Mouse (Mus musculus) urinary bladder, postnatal 14 days (tissue): Measurements from ENCODE around the gene Cdc42se1.
A peak's percentile ranks its signal among the peaks of the same experiment; 100 is the strongest.

Experiments used
- DNase-seq: peaks from one replicate; pipeline ENCODE4 v3.0.0; 2021; ENCODE audit warnings: low spot score

Cdc42se1 gene

GRCm38 (mm10) chr3:95250783-95251424 is 22.4 kb downstream of the Cdc42se1 start, which contains the start of gene Bnipl:
Bnipl (minus strand) TSS chr3:95251193.
- DNase-seq: peak; percentile 55

GRCm38 (mm10) chr3:95256931-95257330 is 28.4 kb downstream of the Cdc42se1 start:
- no peak for DNase-seq

DNA sequence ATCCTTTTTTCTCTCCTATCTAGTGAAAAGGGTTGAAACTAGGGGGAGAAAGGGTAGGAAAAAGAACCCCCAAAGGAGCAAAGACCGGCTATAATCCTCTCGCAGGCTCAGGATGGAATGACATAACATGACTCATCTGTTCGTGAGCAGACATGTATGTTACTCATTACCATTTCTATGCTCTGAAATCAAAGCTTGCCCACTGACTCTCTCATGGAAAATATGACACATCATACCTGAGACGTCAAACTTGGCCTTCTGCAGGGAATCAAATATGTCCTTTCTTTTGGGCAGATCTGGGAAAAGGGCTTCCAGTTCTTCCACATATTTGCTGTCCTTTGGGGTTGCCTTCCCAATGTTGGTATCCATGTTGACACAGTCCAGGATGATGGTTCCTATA is 33.4 kb downstream of the Cdc42se1 start:
- no peak for DNase-seq

GRCm38 (mm10) chr3:95263089-95263739 is 34.7 kb downstream of the Cdc42se1 start:
- DNase-seq: peak; percentile 73

GRCm38 (mm10) chr3:95264724-95265123 is 36.2 kb downstream of the Cdc42se1 start:
- no peak for DNase-seq

DNA sequence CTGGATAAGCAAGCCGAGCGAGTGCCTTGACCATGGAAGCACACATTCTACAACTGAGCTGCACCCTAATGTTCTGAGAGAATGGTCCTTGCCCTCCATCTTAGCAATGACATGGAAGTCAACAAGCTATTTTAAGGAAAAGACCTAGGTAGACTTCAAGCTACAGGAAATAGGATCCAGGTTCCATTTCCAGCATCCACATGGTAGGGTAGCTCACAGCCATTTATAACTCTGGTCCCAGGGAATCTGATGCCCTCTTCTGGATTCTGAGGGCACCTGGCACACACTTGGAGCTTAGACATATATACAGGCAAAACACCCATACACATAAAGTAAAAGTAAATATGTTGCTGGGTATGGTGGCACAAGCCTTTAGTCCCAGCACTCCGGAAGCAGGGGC is 37.5 kb downstream of the Cdc42se1 start:
- DNase-seq: no peak

- DNase-seq: no peak
Measured at GRCm38 (mm10) chr3:95267855-95268254, 39.3 kb downstream of the Cdc42se1 start.

DNA sequence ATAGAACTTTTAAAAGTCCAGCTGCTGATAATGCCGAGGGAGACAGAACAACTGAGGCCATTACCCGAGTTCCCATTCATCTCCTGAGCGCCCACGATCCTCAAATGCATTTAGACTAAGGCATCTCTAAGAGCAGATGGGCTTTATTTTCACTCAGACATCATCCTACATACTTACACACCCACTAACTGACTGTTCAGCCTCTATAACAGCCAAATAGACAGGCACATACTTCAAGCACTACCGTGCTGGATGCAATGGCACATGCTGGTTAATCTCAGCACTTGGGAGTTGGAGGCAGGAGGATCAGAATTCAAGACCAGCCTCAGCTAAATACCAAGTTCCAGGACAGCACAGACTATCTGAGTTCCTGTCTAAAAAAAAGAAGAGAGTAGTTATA is 41.3 kb downstream of the Cdc42se1 start:
- DNase-seq: no peak

- DNase-seq: no peak
Measured at GRCm38 (mm10) chr3:95270766-95271364, 42.3 kb downstream of the Cdc42se1 start.

- DNase-seq: no peak
Measured at GRCm38 (mm10) chr3:95273471-95273870, 44.9 kb downstream of the Cdc42se1 start.

GRCm38 (mm10) chr3:95274453-95274852 is 45.9 kb downstream of the Cdc42se1 start:
- DNase-seq: no peak

- no peak for DNase-seq
Measured at GRCm38 (mm10) chr3:95275161-95275560, 46.6 kb downstream of the Cdc42se1 start.

- no peak for DNase-seq
Measured at GRCm38 (mm10) chr3:95276428-95276934, 47.9 kb downstream of the Cdc42se1 start.

DNA sequence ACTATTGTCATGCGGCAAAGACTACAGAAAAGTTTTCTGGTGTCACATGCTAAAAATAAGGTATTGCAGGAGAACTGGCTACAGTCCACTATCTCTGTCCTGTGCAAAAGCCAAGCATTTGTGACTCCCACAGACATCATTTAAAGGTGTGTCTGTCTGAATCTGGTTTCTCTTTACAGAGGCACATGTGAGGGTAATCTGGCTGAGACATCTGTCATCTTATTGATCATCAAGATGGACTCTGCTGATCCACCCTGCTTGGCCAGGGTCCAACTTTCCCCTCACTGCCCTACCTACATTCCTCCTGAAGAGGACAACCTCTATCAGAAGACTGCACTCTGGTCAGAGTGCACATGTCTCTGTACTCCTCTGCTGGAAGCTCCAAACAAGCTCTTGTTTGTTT is 48.6 kb downstream of the Cdc42se1 start:
- peak; percentile 46 for DNase-seq

DNA sequence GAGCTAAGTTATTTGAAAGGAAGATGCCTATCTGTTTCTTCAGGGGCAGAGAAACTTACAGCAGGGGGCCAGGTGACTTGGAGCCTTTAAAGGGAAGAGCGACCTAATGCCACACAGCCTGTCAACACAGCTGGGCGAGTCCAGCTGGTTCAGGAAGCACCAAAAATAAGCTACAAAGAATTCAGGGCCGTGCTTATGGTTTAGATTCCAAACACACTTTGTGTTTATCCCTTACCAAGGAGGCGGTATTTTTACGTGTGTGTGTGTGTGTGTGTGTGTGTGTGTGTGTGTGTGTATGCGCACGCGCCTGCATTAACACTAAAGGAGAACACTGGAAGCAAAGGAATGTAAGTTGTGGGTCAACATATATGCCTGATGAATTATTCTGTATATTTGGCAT is 52.2 kb downstream of the Cdc42se1 start:
- DNase-seq: peak; percentile 29

DNA sequence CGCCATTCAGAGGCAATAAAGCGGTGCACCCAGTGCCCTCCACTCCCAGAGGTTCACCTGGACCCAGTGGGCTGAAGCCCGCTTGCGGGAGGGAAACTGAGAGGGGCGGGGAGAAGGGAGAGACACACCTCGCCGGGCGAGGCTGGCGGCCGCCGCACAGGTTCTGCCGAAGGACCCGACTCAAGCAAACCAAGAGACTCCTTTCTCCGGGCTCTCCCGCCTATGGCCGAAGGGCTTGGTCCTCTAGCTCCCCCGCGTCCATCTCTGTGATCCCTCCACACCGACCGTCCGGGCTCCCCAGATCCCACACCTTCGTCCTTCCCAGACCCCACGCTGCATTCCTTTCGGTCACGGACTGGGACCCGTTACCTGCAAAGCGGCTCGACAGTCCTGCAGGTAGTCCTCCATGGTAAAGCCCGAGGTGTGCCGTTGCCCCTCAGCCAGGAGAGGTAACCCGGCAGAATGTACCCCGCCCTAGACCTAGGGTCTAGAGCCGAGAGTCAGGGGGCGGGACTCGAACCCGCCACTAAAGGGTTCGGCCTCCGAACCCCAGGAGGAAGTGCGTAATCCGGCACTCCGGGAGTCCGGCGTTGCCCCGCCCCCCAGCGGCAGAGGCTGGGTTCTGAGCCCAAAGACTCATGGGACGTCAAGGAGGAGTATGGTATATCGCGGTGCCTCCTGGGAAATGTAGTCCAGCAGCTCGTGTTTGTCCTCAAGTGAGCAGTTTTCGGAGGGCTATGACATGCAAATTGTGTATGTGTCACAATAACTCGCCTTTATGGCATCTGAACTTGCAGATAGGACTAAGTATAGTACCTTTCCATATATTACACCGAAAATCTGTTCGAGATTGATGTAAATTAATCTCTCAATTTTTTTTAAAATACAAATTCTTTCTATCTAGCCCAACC is 52.9 kb downstream of the Cdc42se1 start, which contains the start of the genes Mindy1 and Prune1:
Gene Mindy1 (plus strand): TSS at position 130 of the 911 bp plus-strand sequence.
Gene Prune1 (minus strand): TSS at position 861 of the 911 bp plus-strand sequence.
- DNase-seq: peak; percentile 99

DNA sequence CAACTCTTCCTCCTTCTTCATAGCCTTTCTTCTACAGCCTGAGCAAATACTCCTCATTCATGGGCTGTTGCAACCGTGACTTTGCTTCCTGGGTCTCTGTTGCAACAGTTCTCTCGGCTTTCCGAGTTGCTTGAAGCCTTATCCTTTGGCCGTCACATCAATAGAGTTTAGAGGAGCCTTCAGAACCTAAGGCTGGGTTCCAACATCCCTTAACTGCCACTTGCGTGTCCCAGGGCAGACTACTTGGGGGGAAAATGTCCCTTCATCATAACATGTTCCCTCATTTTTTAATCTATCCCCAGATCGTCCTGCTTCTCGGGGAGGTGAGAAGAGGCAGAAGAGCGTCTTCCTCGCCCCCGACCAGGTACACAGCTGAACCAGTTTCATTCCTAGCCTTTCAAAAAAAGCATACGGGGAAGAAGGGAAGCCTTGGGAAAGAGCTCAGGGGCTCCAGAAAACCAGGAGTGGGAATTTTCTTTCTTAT is 53.9 kb downstream of the Cdc42se1 start:
- peak; percentile 47 for DNase-seq

GRCm38 (mm10) chr3:95282865-95283588 is 54.5 kb downstream of the Cdc42se1 start:
- DNase-seq: peak; percentile 85

GRCm38 (mm10) chr3:95283589-95283941 is 55.0 kb downstream of the Cdc42se1 start:
- DNase-seq: no peak

GRCm38 (mm10) chr3:95284062-95284461 is 55.5 kb downstream of the Cdc42se1 start:
- no peak for DNase-seq
